Mouse (Mus musculus) mesoderm, embryonic 11.5 days (tissue): ENCODE results near the gene Slc25a1.
"Not testable (repeated sequence)": the region's sequence is repeated elsewhere in the genome, so short reads cannot be mapped to it uniquely, and the experiment has no call there.

Experiments
- DNase-seq: peaks from one replicate; pipeline ENCODE4 v3.0.0-alpha.2; 2012; ENCODE audit warnings: low read depth, low spot score

Gene Slc25a1

DNA sequence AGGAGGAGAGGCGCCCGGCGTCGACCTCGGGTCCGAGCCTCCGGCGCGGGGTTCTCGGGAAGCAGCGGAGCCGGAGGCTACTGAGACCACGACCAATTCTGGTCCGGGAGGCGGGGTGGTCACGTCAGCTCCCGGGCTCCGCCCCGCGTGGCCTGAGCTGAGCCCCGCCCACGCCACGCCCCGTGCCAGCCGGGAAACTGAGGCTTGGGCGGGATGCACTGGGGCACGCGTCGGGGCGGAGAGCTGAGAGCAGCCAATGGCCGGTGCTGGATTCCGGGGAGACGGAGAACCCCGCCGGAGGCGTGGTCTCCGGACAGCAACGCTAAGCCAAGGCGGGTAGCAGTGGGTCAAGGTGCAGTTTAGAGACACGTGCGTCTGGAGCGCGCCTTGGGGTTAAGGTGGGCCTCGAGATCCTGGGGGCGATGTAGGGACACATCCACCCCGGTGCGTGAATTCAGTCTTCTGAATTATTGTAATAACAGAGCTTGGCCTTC lies at the start of gene Slc25a1:
Gene Slc25a1, minus strand, starts transcription at position 133 of the 494 bp plus-strand sequence.
- DNase-seq: peak; percentile 77

DNA sequence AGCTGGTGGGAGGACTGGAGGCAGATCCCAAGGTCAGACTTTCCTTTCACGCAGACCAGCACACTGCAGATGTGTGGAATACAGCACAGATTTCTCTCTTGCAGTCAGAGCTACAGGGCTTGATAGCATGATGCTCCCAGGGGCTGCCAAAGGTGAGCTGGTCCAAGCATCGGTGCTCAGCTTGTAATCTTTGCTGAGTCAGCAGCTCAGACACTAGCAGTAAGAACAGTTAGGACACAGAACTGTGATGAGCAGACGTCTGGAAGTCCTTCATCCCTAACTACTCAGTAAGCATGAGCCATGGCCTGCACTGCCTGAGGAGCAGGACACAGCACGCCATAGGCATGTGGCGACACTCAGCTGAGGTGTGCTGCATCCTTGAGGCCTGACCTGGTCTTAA lies 43.8 kb upstream of the Slc25a1 start:
- DNase-seq: no peak

DNA sequence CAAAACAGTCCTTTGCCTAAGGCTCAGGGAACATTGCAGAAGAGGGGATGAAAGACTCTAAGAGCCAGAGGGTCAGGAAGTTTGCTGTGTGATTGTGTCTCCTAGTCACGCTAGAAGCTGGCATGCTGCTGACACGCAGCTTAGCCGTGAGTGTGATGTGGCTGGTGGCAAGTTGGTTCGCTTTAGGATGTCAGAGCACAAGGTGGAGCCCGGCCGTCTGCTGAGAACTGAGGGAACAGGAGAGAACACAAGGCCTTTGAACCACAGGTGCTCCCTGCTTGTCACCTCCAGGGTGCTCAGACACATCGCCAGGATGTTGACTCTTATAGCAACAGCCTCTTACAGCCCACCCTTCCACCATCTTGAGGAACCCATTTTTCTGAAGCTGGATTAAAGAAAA lies 34.1 kb upstream of the Slc25a1 start:
- no peak for DNase-seq

DNA sequence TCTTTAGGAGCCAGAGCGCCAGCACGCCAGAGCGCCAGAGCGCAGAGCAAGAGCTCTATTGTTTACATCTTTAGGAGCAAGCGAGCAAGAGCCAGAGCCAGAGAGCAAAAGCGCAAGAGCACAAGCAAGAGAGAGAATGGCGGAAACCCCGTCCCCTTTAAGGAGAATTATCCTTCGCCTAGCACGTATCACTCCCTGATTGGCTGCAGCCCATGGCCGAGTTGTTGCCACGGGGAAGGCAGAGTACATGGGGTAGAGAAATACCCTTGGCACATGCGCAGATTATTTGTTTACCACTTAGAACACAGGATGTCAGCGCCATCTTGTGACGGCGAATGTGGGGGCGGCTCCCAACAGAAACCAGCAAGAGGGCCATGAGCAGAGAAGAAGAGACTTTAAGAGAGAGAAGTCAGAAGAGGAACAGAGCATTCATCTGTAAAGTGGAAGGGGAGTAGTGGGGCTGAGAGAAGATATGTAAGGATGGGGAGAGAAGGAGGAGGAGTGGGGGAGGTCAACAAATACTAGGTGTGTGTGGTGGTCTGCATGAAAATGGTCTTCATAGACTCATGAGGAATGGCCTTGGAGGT lies 28.1 kb upstream of the Slc25a1 start:
- DNase-seq: not testable (repeated sequence)

DNA sequence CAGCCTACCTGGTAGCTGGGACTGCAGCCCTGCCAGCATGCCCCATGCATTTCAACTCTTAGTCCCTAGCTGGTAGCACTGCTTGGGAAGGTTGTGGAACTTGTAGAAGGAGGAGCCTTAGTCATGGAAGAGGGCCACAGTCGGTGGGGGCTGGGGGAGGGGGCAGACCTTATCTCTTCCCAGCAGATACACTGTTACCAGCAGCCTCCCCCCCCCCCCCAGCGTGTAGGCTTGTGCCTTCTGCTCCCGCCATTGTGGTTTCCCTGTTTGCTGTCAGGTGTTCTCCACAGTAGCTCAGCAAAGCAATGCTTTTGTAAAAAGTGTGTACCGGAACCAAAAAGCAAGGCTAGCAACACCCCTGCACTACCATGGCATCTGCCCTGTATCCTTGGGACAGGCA lies 23.6 kb upstream of the Slc25a1 start:
- no peak for DNase-seq

DNA sequence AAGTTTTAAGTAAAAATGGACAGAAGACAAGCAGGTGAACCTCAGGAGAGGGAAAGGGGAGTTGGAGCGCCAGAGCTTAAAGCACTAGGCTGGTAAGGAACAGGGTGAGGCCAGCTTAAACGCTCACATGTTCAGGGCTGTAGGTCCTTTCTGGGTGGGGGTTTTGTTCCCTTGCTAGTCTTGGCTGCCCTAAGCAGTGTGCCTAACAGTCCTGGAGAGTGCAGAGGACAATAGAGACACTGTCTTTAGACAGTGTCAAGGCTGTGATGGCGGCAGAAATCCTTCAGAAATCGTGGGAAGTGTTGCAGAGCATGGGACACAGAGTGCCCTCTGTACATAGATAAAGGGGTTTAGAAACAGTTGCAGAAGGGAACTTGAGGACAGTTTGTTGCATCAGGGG lies 22.0 kb upstream of the Slc25a1 start:
- DNase-seq: peak; percentile 23

DNA sequence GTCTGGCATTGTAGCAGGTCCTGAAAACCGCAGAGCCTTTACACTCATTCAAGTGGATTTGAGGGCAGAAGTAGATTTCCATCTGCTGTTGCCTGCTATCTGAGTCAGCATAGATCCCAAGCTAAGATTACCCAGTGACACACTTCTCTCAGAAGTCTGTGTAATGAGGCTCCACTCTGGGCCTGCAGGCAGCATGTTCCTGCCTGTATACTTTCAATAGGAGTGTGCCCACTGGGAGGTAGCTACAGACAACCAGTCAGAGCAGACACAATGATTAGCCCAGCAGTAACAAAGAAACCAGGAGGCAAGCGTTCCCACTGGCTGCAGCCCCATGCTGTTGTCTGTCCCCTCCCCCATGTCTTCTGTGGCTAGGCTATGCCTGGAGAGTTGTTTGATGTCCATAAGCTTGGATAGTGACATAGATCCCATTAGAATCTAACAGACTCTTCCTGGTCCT lies 21.4 kb upstream of the Slc25a1 start:
- peak; percentile 36 for DNase-seq

DNA sequence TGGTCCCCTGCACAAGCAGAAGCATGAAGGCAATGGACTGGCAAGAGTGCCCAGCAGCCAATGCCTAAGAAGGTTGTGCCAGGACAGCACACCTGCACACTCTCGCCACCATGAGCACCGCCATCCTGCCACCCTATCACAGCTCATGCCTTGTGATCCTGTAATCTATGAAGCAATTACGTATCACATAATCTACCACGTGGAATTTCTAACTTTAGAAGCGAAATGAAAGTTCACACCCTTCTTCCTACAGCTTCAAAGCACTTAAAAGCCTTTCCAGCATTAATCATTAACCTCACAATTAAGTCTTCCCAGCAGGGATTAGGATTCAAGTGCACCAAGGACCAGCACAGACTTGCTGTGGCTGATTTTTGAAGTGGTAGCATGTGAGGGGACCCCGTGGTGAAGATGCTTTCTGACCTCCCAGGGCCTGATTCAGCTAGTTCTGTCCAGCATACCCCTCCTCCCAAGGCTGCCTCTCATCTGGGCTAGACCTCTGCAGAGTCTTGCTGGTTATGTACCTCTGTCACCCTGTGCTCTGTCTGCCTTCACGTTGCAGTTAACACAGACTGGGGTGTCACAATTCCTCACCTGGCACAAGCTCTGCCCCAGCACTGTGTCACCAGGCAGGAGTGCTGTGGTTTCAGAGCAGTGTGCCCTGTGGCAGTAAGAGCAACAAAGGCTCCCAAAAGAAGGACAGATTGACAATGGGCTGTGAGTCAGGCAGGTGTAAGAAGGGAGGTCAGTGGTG lies 17.2 kb upstream of the Slc25a1 start:
- no peak for DNase-seq

DNA sequence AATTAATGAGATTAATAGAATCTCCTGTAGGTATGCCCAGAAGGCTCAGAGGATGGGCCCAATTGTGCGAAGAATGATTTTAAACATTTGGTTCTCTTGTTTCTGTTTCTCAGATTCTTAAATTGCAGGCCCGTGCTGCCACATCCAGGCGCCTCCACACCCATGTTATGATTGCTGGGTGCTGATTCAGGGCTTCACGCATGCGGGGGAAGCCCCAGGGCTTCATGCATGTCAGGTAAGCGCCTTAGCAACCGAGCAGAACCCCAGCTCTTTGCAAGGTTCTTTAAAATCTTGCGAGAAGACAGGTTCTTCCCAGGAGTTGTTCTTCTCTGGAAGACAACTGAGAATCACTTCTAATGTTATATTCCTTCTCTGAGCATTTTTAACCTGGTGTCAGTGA lies 15.4 kb upstream of the Slc25a1 start:
- no peak for DNase-seq

DNA sequence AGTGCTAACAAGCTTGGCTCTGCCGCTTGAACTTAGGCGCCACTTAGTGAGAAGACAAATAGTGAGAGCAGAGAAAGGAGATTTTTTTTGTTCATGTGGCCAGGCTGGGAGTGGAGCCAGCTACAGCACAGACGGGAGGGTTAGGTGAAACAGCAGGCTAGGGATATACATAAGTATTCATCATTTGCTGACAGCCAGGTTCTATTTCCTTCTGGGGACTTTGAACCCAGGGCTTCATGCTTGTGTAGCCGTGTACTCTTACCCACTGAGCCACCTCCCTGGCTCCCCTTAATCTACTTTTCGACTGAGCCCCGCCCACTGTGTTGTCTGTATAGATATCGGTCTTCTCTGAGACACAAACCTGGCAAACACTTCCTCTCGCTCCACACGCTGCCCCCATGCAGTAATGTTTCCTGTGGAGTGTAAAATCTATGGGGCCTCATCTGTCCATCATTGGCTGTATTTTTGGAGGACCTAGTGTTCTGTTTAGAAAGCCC lies 11.3 kb upstream of the Slc25a1 start:
- no peak for DNase-seq

DNA sequence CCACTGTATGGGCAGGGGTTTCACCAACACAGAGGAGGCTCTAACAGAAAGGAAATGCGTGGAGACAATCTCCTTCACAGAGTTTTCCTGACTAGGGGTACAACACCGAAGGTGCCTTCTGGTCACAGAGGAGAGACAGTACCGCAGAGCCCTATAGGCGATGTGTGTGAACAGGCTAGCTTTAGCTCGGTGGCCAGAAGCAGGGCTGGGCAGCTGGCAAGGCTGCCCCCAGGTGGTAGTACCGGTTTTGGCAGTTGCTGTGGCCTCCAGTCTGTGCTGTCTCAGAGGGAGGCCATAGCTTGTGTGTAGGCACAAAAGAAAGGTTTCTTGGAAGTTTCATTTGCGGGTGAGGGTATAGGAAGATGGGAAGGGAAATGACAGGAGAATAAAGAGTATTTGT lies 10.8 kb upstream of the Slc25a1 start:
- peak; percentile 69 for DNase-seq

DNA sequence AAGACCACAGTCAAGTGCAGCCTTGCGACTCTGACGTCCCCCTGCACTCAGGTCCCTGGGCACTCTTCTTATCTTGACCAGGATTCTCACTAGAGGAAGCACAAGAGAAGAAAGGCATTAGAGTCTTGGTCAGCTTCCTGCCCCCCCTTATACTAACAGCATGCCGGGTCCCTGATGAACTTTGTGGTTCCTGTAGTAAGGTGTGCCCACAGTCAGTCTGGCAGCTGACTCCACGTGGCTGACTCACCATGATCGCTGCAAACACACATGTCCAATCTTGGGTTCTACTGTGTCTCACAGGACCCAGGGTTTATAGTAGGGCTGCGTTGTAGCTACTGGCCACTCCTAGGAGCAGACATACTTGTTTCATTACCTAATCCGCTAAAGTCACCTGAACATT lies 10.2 kb upstream of the Slc25a1 start:
- DNase-seq: no peak

DNA sequence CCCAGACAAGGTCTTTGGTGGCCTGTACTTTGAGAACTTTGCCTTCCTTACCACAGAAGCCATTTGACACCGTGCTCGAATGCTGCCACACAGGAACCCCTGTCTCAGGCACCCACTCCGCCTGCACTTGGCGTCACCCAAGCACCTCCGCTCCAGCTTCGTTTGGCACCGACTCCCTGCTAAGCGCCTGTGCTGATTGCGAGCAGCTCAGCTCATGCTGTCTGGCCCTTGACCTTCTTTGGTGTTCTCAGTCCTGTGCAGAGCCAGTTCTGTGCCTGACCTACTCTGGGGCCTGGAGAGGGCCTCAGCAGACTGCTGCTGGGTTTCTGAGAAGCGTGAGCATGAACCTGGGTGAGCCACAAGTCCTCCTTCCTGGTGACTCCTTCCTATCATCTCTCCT lies 8.8 kb upstream of the Slc25a1 start:
- no peak for DNase-seq

DNA sequence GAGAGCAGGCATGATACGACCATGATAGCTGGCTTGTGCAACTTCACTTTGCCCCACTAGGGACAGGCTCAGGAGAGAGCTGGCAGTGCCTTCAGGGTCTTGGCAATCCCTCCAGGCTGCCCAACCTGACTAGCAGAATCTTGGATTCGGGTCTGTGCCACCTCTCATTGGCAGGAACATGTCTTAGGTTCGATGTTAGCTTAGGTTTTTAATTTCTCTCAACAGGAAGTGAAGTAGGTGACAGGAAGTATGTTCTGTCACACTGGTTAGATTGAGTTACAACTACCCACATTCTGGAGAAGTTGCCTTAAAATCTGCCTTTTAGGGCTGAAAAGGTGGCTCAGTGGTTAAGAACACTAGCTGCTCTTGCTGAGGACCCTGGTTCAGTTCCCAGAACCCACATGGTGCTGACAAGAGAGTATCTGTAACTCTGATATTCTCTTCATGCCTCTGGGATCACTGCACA lies 6.5 kb upstream of the Slc25a1 start:
- DNase-seq: no peak

DNA sequence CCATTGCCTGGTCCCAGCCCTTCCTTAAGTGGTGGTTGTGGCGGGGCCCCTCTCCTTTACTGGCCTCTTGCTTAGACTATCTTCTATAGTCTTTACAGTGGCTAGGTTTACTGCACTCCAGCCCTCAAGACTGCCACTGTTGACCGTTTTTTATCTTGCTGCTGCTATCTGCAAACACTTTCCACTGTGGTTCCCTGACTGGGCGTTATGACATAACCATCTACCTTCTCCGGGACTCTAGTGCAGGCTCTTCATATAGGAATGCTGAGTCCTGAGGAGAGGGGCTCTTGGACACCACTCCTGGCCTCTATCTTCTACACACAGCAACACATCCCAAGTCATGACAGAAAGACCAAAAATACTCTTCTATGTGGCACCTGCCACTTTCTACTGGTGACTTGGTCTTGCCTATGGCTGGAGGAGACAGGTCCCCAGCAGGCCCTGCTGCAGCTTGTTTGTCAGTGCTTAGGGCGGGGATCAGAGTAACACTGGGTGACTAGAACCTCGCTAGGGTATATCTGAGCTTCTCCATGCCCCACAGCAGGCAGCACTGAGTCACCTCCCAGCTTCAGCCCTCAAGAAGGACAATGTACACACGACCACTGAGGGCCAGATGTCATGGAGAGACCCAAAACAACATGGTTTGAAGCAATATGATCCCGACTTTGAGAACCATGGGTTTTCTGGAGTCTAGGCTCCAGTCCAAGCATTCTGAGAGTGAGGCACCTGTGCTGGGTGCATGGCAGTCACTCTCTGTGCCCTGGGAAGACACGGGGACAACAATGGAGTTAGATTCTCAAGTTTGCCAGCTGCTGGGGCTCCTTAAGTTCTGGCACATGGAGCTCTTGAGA lies 5.8 kb upstream of the Slc25a1 start:
- DNase-seq: no peak

DNA sequence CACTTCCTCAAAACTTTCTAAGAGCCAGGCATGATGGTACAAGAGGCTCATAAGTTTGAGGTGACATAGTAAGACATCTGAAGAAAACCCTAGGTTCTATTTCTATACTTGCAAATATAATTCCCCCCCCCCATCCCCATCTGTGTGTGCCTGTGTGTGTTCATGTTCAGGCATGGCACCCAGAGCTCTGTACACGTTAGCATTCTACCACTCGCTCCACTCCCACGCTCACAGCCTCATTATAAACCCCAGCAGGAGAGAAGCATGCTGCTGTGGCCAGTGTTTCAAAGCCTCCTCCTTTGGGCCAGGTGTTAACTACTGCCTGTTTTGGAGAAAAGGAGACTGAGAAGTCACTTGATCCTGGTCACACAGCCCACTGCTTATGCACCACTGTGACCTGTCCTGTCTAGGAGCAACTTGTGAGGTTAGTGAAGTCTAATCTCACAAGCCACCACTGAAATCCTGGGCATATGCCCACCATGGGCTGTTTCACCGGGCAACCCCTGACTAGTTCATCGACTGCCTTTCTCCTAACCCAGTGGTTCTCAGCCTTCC lies 4.0 kb upstream of the Slc25a1 start:
- DNase-seq: no peak

DNA sequence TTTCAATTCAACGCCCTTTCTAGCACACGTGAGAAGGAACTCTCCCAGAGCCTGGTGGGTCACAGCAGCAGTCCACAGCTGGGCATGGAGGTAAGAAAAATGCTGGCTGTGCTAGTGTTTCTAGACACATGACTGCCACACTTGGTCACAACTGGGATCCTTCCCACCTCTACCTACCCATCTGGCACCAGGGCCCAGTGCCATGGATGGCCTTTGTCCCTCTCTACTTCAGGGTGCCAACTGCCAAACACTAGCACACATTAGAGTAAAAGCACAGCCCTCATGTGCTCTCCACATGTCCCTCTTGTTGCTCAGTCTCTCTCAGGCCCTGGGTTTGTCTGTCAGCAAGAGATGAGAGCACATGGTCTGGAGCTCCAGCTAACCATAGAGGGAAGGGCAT lies 1.6 kb upstream of the Slc25a1 start:
- DNase-seq: no peak

DNA sequence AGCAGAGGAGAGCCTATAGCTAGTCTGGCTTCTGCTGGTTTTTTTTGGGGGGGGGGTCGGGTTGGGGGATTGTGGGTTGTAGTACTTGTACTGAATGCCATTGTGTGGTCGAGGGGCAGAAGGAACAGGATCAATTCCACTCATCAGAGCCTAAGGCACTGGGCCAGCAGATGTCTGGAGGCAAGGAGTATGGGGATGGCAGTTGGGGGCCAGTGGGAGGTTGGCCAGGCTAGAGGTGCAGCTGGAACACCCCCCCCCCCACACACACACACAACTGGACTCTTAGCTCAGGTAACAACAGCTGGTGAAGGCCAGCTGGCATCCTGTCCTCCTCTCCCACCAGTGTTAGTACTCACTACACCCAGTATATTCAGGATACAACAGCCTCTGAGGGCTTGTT lies 1.2 kb upstream of the Slc25a1 start:
- DNase-seq: no peak

DNA sequence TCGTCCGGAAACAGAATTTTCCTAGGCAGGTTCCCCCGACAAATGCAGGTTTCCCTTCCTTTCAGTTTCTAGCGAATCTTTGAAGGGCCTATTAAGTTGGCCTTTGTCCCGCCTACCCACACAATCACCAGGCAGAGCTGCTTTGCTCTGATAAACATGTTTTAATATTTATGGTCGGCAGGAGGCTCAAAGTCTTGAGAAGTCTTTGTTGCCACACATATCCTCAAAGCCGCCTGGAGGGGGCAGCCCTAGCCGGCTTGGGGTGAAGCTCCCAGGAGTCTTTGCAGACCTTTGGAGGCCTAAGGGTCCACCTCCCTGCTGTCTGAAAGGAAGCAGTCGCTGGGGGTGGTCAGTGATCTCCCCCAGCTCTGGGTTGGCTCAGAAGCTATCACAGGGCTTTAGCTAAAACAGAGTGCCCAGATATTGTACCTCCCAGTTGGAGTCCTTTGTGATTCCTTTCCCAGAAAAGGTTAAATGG lies 647 bp upstream of the Slc25a1 start:
- peak; percentile 81 for DNase-seq

DNA sequence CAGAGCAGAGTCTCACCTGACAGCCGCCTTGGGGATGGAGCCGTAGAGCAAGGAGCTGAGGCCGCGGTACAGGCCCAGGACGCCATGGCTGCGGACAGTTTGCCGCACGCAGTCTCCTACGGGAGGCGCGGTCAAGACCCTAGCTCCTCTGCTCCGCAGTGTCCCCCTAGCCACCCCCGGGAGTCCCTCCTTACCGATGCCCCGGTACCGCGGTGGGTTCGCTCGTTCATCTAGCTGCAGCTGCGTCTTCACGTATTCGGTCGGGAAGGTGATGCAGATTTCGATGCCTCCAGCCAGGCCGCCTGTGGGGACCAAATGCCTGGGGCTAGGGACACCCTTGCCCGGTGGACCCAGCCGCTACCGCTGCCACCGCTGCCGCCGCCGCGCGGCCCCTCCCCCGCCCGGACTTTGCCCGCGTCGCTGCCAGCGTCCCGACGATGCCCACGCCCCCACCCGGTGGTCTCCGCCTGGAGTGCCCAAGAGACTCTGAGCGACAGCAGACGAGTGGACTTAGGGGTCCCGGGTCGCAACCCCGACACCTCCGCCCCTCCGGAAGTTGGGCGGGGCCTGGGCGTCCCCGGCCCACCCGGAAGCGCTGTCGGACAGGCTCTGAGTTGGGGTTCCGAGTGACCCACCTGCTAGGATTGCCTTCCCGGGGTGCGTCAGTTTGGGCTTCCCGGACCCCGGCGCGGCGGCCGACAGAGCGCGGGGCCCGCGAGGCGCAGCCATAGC lies 502 bp downstream of the Slc25a1 start:
- peak; percentile 55 for DNase-seq

DNA sequence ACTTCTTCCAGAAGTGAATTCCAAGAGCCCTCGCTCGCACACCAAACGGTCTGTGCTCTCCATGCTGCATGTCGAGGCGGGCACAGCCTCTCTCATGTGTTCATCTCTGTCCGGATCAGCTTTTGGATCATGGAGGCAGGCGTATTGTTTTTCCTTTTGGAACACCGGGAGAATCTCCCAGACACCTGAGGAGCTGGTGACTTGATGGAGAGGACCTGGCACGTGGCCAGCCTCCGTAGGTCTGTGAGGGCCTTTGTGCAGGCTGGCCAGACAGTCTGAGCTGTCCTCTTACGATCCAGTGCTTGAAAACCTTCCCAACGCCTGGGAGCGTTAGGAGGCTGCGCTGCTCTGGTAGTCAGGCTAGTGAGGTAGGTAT lies 5.9 kb downstream of the Slc25a1 start:
- DNase-seq: no peak
